Mouse (Mus musculus) myocyte (in vitro differentiated cells): ENCODE results near the gene Fam117a.

Source experiments
- CEBPB ChIP-seq: IDR thresholded peaks from 2 replicates; pipeline ENCODE4 v1.6.1; 2011; ENCODE audit warnings: mild to moderate bottlenecking, moderate library complexity; ENCODE audit not compliant: poor library complexity, insufficient read depth, severe bottlenecking
- E2F4 ChIP-seq: IDR thresholded peaks from one replicate; pipeline ENCODE4 v1.6.1; 2011; ENCODE audit warnings: mild to moderate bottlenecking, control low read depth, moderate library complexity; ENCODE audit not compliant: insufficient read depth
- MYOD1 ChIP-seq, 3 experiments: IDR thresholded peaks; one replicate each; pipeline ENCODE4 v1.6.1; 2011; ENCODE audit warnings: control low read depth in 2 of 3, low read depth in 2 of 3, mild to moderate bottlenecking in 2 of 3, moderate library complexity in 1 of 3; ENCODE audit not compliant: insufficient read length in 2 of 3, control insufficient read depth in 1 of 3
- MYOG ChIP-seq, 3 experiments: IDR thresholded peaks; one replicate each; pipeline ENCODE4 v1.6.1; 2011; ENCODE audit warnings: control low read depth in 2 of 3, low read depth in 2 of 3, mild to moderate bottlenecking in 2 of 3; ENCODE audit not compliant: insufficient read length in 2 of 3, control insufficient read depth in 1 of 3, insufficient read depth in 1 of 3
- POLR2A ChIP-seq: IDR thresholded peaks from one replicate; pipeline ENCODE4 v1.6.1; 2011; ENCODE audit warnings: low read depth, mild to moderate bottlenecking, control low read depth, moderate library complexity; ENCODE audit not compliant: insufficient read length
- POLR2AphosphoS2 ChIP-seq: IDR thresholded peaks from one replicate; pipeline ENCODE4 v1.6.1; 2011; ENCODE audit warnings: low read depth, control low read depth; ENCODE audit not compliant: insufficient read length
- TCF3 ChIP-seq: IDR thresholded peaks from one replicate; pipeline ENCODE4 v1.6.1; 2011; ENCODE audit warnings: low read depth, control low read depth; ENCODE audit not compliant: insufficient read length
- USF1 ChIP-seq: IDR thresholded peaks from one replicate; pipeline ENCODE4 v1.6.1; 2011; ENCODE audit warnings: low read depth, mild to moderate bottlenecking, control low read depth, moderate library complexity

- no peak for TF ChIP-seq POLR2A
- TF ChIP-seq MYOD1 (IDR thresholded peaks at IDR 0.05; ENCODE audit: control insufficient read depth in 1 of 3, insufficient read length in 2 of 3, low read depth in 2 of 3) = no peak
- TF ChIP-seq CEBPB = no peak
- no peak for TF ChIP-seq USF1
- TF ChIP-seq MYOG (IDR thresholded peaks at IDR 0.05; ENCODE audit: control insufficient read depth in 1 of 3, insufficient read depth in 1 of 3, insufficient read length in 2 of 3, low read depth in 2 of 3) = no peak
- no peak for TF ChIP-seq POLR2AphosphoS2
- no peak for TF ChIP-seq TCF3
- TF ChIP-seq E2F4 = no peak
Observed at GRCm38 (mm10) chr11:95420880-95421435, 84.1 kb downstream of the Fam117a start.
